In the genomic region with DNA sequence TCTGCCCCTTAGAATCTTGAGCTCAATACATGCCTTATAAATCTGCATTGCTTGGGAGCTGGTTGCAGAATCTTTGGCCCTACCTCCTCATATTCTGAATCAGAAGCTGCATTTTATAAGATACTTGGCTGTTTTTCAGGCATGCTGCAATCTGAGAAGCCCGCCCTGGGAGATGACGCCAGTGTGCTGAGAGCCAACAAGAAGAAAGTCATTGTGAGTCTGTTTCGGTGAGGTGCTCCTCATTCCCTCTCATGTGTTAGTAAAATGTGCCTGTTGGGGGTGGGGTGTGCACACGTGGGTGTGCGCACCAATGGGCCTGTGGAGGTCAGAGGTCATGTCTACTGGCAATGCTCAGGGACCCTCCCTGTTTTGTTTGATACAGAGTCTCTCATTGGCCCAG, we compare ENCODE assay signal across 20 mouse cellular contexts.
A peak's percentile ranks its signal among the peaks of the same experiment; 100 is the strongest.
DNase-seq lines count a peak whose midpoint lies in the region; ATAC-seq lines count a peak whose summit lies in the region.
"Had no signal": no experiment of that assay in that cellular context is flagged by ENCODE, and none has a peak within 500 bp of the region (broad histone marks: within the 10 kb centered on the region; RNA-seq: fewer than 3 reads in every experiment).

No protein-coding gene starts in this region.

- H3K4me3 ChIP-seq in heart, embryonic 11.5 days (ENCODE audit: low read depth, low read length), result no peak overlapping the region
- no peak overlapping the region for H3K4me3 ChIP-seq in hindbrain, embryonic 13.5 days
- H3K4me3 ChIP-seq: left cerebral cortex, adult 2 months; liver, embryonic 12.5 days; lung, embryonic 15.5 days; myocyte had no signal

- peak; percentile 41 for DNase-seq in adrenal gland, postnatal 14 days
- no peak for DNase-seq in adrenal gland, postnatal 4 days (ENCODE audit: low spot score in 2 of 2)
- DNase-seq in heart, postnatal 10 days, result peak; percentile 40 to 51
- peak; percentile 3 for DNase-seq in NIH3T3 (ENCODE audit: low read depth)
- peak; percentile 9 to 18 for DNase-seq in gastrocnemius, adult 8-10 months (ENCODE audit: low spot score in 2 of 2)
- no peak for DNase-seq in cerebellum, postnatal 10 days
- DNase-seq: cerebellum, adult 11 months; cerebellum, postnatal 14 days; kidney, adult 9 months; layer of hippocampus, adult 9-11 months; midbrain, embryonic 14.5 days; thymus, adult 2 months had no signal

- no peaks in the 10 kb centered on the region for H3K4me1 ChIP-seq in heart, embryonic 11.5 days (ENCODE audit: control insufficient read depth, insufficient read depth, low read length)
- H3K4me1 ChIP-seq in hindbrain, embryonic 13.5 days (replicated peaks), result no peaks in the 10 kb centered on the region
- H3K4me1 ChIP-seq: liver, embryonic 12.5 days; lung, embryonic 15.5 days had no signal

- 74% methylated on average over 5 of the region's 5 CpGs for WGBS in heart, embryonic 11.5 days (ENCODE audit: insufficient replicate concordance)
- 73% methylated on average over 5 of the region's 5 CpGs for WGBS in hindbrain, embryonic 13.5 days

- no peaks in the 10 kb centered on the region for H3K36me3 ChIP-seq in heart, embryonic 11.5 days (ENCODE audit: control insufficient read depth, insufficient read depth, low read length)
- no peaks in the 10 kb centered on the region for H3K36me3 ChIP-seq in hindbrain, embryonic 13.5 days
- H3K36me3 ChIP-seq: G1E; liver, embryonic 12.5 days; lung, embryonic 15.5 days had no signal

- H3K27ac ChIP-seq in heart, embryonic 11.5 days (ENCODE audit: low read depth, low read length), result no peak overlapping the region
- no peak overlapping the region for H3K27ac ChIP-seq in hindbrain, embryonic 13.5 days
- H3K27ac ChIP-seq: hindbrain, embryonic 14.5 days; left cerebral cortex, adult 2 months; liver, embryonic 12.5 days; lung, embryonic 15.5 days had no signal

- intact Hi-C loops in heart, postnatal 10 days (cut with DNase I), result no loop called here

- ATAC-seq in heart, embryonic 11.5 days (replicated peaks; ENCODE audit: insufficient number of reproducible peaks, low FRiP score, low TSS enrichment), result no peak
- no peak for ATAC-seq in hindbrain, embryonic 13.5 days (ENCODE audit: low FRiP score)
- ATAC-seq: liver, embryonic 12.5 days had no signal

- H3K9me3 ChIP-seq in heart, embryonic 11.5 days (replicated peaks; ENCODE audit: control insufficient read depth, low read length), result no peaks in the 10 kb centered on the region
- no peaks in the 10 kb centered on the region for H3K9me3 ChIP-seq in hindbrain, embryonic 13.5 days
- H3K9me3 ChIP-seq: liver, embryonic 12.5 days; lung, embryonic 15.5 days had no signal

- H3K4me2 ChIP-seq in heart, embryonic 11.5 days, result no peak overlapping the region
- no peak overlapping the region for H3K4me2 ChIP-seq in hindbrain, embryonic 13.5 days
- H3K4me2 ChIP-seq: hindbrain, embryonic 14.5 days; liver, embryonic 12.5 days; lung, embryonic 15.5 days had no signal

- H3K27me3 ChIP-seq in heart, embryonic 11.5 days (ENCODE audit: control insufficient read depth, insufficient read depth, low read length), result no peaks in the 10 kb centered on the region
- no peaks in the 10 kb centered on the region for H3K27me3 ChIP-seq in hindbrain, embryonic 13.5 days
- H3K27me3 ChIP-seq: liver, embryonic 12.5 days; lung, embryonic 15.5 days had no signal

- H3K9ac ChIP-seq in heart, embryonic 11.5 days (ENCODE audit: low read depth, low read length), result no peak overlapping the region
- no peak overlapping the region for H3K9ac ChIP-seq in hindbrain, embryonic 13.5 days
- H3K9ac ChIP-seq: hindbrain, embryonic 14.5 days; liver, embryonic 12.5 days; lung, embryonic 15.5 days had no signal

Comparison
In these comparisons a context has a peak if more than half of its experiments do, and no peak if none do; other contexts are left out.
1. DNase-seq: peak in adrenal gland, postnatal 14 days (single experiment), heart, postnatal 10 days (2 of 2), NIH3T3 (single experiment) and gastrocnemius, adult 8-10 months (2 of 2); none in adrenal gland, postnatal 4 days (0 of 2) and cerebellum, postnatal 10 days (0 of 2).